Mouse (Mus musculus) thymus, postnatal 10 days (tissue): ENCODE results near the gene Fam166b.

ENCODE experiments used
- DNase-seq, 2 experiments: peaks; one replicate each; pipeline ENCODE4 v3.0.0; 2021; ENCODE audit warnings: low spot score in 2 of 2

Gene Fam166b

GRCm38 (mm10) chr4:43404697-43405096, 24.2 kb downstream of the Fam166b start:
- DNase-seq = no peak

GRCm38 (mm10) chr4:43402212-43402611, 26.7 kb downstream of the Fam166b start:
- DNase-seq = no peak

GRCm38 (mm10) chr4:43401486-43401885, 27.4 kb downstream of the Fam166b start:
- no peak for DNase-seq

- DNase-seq = no peak
Measured at GRCm38 (mm10) chr4:43400976-43401375, 28.0 kb downstream of the Fam166b start.

- DNase-seq = no peak
Measured at GRCm38 (mm10) chr4:43399391-43400131, 29.4 kb downstream of the Fam166b start.

GRCm38 (mm10) chr4:43398829-43399331, 30.1 kb downstream of the Fam166b start:
- DNase-seq = no peak

GRCm38 (mm10) chr4:43398014-43398413, 30.9 kb downstream of the Fam166b start:
- no peak for DNase-seq

- no peak for DNase-seq
Measured at GRCm38 (mm10) chr4:43396381-43396780, 32.6 kb downstream of the Fam166b start.

GRCm38 (mm10) chr4:43395836-43396235, 33.1 kb downstream of the Fam166b start:
- no peak for DNase-seq

GRCm38 (mm10) chr4:43395147-43395546, 33.8 kb downstream of the Fam166b start:
- no peak for DNase-seq

GRCm38 (mm10) chr4:43394345-43394891, 34.5 kb downstream of the Fam166b start:
- no peak for DNase-seq

GRCm38 (mm10) chr4:43391521-43392050, 37.3 kb downstream of the Fam166b start:
- DNase-seq = no peak

GRCm38 (mm10) chr4:43389845-43390440, 39.0 kb downstream of the Fam166b start:
- no peak for DNase-seq

GRCm38 (mm10) chr4:43389390-43389789, 39.5 kb downstream of the Fam166b start:
- DNase-seq = no peak

GRCm38 (mm10) chr4:43386932-43387331, 42.0 kb downstream of the Fam166b start:
- no peak for DNase-seq

GRCm38 (mm10) chr4:43384541-43384940, 44.4 kb downstream of the Fam166b start:
- no peak for DNase-seq

- DNase-seq = no peak
Measured at GRCm38 (mm10) chr4:43384083-43384460, 44.9 kb downstream of the Fam166b start.

- no peak for DNase-seq
Measured at GRCm38 (mm10) chr4:43383246-43384082, 45.5 kb downstream of the Fam166b start.

GRCm38 (mm10) chr4:43382155-43383020, 46.5 kb downstream of the Fam166b start:
- no peak for DNase-seq

- DNase-seq = peak; percentile 58 to 77
Measured at GRCm38 (mm10) chr4:43381408-43382154, 47.4 kb downstream of the Fam166b start, which contains the start of gene Rusc2. Gene Rusc2 (plus strand): TSS chr4:43381979.
